Mouse (Mus musculus): ENCODE measurements at regions not wholly inside any gene's neighbourhood (a gene's known extent, or its start where the extent isn't known, plus 50 kb on each side); places are given as distances from the start of the nearest gene placed in this dataset.

DNA sequence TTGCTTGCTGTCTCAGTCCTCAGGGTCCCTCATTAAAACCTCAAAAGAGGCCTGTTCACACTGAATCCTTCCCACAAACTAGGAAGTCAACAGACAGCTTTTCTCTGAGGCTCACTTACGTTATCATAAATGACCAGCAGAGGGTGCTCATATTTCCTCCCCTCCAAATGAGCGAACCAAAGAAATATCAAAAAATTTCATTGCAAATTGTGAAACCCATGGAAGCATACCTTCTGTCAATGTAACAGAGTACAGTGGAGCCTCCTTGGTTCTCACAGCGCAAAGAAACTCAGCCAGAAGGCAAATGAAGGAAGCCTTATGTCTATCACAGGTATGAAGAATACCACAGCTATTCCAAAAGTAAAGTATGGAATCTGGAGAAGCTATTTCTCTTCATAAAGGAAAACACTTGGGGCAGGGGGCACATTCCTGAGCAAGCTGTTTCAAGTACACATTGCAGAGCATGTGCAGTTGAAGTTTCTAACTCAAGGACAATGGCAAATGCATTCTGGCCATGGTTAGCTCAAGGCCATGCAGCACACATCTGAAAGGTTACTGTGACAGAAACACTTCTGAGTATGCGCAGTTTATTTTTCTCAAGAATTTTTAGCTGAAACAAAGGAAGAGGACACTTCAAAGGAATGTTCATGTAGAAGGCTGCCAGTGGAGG, 72.2 kb upstream of the Gm6993 start:
- TF ChIP-seq CTCF (IDR thresholded peaks at IDR 0.05; ENCODE audit: low read depth) (peak; percentile 50; the same call in 1 of the 2 replicates), EP300 (IDR thresholded peaks at IDR 0.05; ENCODE audit: low read depth) (no peak)

All from liver, postnatal 0 days (tissue).